Mouse (Mus musculus): ENCODE results near the gene Six2. TPM values are rescaled to one million over a fixed set of nuclear protein-coding genes. Genes with fewer than 3 reads are reported as not detected.

The Six2 gene
- polyA plus RNA-seq, 1 experiment = not detected

DNA sequence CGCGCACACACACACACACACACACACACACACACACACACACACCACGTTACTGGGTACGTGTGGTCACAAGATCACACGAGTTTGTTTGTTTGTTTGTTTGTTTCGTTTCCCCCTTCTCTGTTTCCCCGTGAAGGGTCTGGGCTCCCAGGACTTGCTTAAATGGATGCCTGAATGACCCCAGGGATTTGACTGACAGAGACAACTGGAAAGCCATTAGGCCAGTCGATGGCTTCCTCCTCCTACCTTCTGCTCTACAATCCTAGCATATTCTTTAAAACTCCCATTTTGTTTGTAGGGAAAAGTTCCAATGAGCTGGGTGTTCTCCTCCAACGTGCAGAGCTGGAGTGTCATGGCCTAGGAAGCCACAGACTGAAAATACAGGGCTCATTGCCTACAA is 5.0 kb upstream of the Six2 start:
- H3K4me3 ChIP-seq (ENCODE audit: insufficient read depth, poor library complexity, severe bottlenecking) = no peak overlapping the region
- H3K27me3 ChIP-seq (ENCODE audit: control insufficient read depth, insufficient read depth, insufficient read length) = no peaks in the 10 kb centered on the region
- H3K79me3 ChIP-seq (ENCODE audit: low read depth) = no peaks in the 10 kb centered on the region
- TF ChIP-seq CEBPB (IDR thresholded peaks at IDR 0.05; ENCODE audit: low read depth) = no peak
- no peaks in the 10 kb centered on the region for H3K36me3 ChIP-seq (ENCODE audit: control insufficient read depth, insufficient read depth)
- H3ac ChIP-seq (ENCODE audit: control insufficient read depth, insufficient read length, low read depth) = no peak overlapping the region
- H3K79me2 ChIP-seq (ENCODE audit: control insufficient read depth, insufficient read depth) = no peaks in the 10 kb centered on the region

DNA sequence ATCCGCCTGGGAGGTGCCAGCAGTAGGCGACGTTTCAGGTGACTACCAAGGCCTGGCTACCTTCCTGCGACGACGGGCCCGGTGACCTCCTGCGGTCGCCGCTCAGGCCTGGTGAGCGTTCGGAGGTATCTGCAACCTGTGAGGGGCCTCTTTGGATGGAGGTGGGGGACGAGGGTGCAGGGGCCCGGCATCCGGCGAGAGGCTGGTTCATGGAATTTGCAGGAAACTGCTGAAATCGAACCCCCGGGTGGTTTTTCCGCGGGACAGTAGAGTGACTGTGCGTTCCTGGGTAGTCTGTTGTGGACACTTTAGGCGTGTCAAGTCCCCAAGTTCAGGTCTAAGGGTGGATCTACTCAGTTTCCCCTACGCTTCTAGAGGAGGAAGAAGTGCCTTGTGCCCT is 4.5 kb upstream of the Six2 start:
- Histone ChIP-seq H3K79me3 (ENCODE audit: low read depth) (no peaks in the 10 kb centered on the region), H3K79me2 (ENCODE audit: control insufficient read depth, insufficient read depth) (no peaks in the 10 kb centered on the region), H3K4me3 (ENCODE audit: insufficient read depth, poor library complexity, severe bottlenecking) (no peak overlapping the region), H3K36me3 (ENCODE audit: control insufficient read depth, insufficient read depth) (no peaks in the 10 kb centered on the region), H3ac (ENCODE audit: control insufficient read depth, insufficient read length, low read depth) (no peak overlapping the region), H3K27me3 (ENCODE audit: control insufficient read depth, insufficient read depth, insufficient read length) (no peaks in the 10 kb centered on the region)
- no peak for TF ChIP-seq USF1 (IDR thresholded peaks at IDR 0.05; ENCODE audit: low read depth)
- no peak for TF ChIP-seq CTCF (IDR thresholded peaks at IDR 0.05; ENCODE audit: control insufficient read depth, insufficient read depth, insufficient read length)
- no peak for TF ChIP-seq MYOG (IDR thresholded peaks at IDR 0.05; ENCODE audit: control insufficient read depth, extremely low read depth, insufficient read length)
- no peak for TF ChIP-seq MYOD1 (IDR thresholded peaks at IDR 0.05; ENCODE audit: control insufficient read depth, insufficient read length, low read depth)
- TF ChIP-seq CEBPB (IDR thresholded peaks at IDR 0.05; ENCODE audit: low read depth) = no peak
- TF ChIP-seq MAX (IDR thresholded peaks at IDR 0.05) = no peak
- no peak for TF ChIP-seq FOSL1 (IDR thresholded peaks at IDR 0.05; ENCODE audit: insufficient read depth, low read length, poor library complexity, severe bottlenecking)

DNA sequence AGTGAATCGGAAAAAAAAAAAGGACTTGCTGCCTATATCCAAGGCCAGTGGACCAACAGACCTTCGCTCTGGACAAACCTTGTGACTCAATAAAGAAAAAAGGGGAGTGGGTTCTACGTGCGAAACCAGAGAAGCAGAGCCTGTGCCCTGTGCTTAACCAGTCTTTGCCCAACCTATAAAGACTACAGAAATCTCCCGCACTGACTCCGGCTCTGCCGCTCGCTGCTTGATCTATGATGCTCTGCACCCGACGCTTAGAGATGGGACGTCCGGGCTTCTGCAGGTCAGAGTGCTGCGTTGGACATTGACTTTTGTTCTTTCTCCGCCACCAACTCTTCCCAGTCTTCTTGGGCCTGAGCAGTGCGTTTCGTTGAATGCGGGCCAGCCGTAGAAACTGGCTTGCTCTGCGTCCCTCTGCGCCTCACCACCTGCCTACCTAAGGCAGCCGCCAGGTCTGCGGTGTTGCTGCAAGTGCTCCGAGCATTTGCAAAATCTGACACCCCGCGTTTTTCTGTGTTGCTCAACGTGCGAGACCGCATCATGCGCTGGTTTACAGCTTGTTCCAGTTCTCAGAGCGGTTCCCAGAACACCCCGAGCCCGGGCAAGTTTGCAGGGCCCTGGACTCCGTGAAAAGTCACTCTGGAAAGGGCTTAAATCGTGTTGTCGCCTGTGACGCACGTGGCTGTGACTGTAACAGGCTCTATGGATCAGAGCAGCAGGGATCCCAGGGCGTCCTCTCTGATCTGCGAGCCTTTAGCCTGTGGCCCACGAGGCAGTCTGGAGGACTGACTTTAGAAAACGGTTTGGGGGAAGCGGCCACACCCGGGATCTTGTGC is 3.8 kb upstream of the Six2 start:
- no peak overlapping the region for H3K4me3 ChIP-seq (ENCODE audit: insufficient read depth, poor library complexity, severe bottlenecking)
- no peaks in the 10 kb centered on the region for H3K27me3 ChIP-seq (ENCODE audit: control insufficient read depth, insufficient read depth, insufficient read length)
- H3ac ChIP-seq (ENCODE audit: control insufficient read depth, insufficient read length, low read depth) = no peak overlapping the region
- no peaks in the 10 kb centered on the region for H3K36me3 ChIP-seq (ENCODE audit: control insufficient read depth, insufficient read depth)
- H3K79me3 ChIP-seq (ENCODE audit: low read depth) = no peaks in the 10 kb centered on the region
- no peak for TF ChIP-seq MYOG (IDR thresholded peaks at IDR 0.05; ENCODE audit: control insufficient read depth, extremely low read depth, insufficient read length)
- TF ChIP-seq MAX (IDR thresholded peaks at IDR 0.05) = no peak
- no peak for TF ChIP-seq CEBPB (IDR thresholded peaks at IDR 0.05; ENCODE audit: low read depth)
- TF ChIP-seq USF1 (IDR thresholded peaks at IDR 0.05; ENCODE audit: low read depth) = no peak
- TF ChIP-seq FOSL1 (IDR thresholded peaks at IDR 0.05; ENCODE audit: insufficient read depth, low read length, poor library complexity, severe bottlenecking) = no peak
- no peak for TF ChIP-seq MYOD1 (IDR thresholded peaks at IDR 0.05; ENCODE audit: control insufficient read depth, insufficient read length, low read depth)
- TF ChIP-seq CTCF (IDR thresholded peaks at IDR 0.05; ENCODE audit: control insufficient read depth, insufficient read depth, insufficient read length) = no peak
- no peaks in the 10 kb centered on the region for H3K79me2 ChIP-seq (ENCODE audit: control insufficient read depth, insufficient read depth)

DNA sequence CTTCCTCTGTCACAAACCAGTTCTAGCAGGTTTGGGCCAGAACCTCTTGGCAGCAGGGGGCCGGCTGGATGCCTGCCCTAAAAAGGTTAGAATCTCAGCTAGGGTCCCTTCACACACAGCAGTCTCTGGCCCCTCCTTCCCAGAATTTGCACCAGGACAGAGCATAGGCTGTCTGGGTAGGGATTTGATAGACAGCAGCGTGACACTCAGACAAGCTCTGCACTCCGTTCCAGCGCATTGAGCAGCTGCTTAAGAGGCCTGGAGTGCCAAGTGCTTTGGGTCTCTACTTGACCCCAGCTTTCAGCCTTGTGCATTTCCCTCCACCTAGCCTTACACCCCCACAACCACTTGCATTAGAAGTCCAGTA is 2.9 kb upstream of the Six2 start:
- Histone ChIP-seq H3K79me3 (ENCODE audit: low read depth) (no peaks in the 10 kb centered on the region), H3K79me2 (ENCODE audit: control insufficient read depth, insufficient read depth) (no peaks in the 10 kb centered on the region), H3K36me3 (ENCODE audit: control insufficient read depth, insufficient read depth) (no peaks in the 10 kb centered on the region), H3ac (ENCODE audit: control insufficient read depth, insufficient read length, low read depth) (no peak overlapping the region), H3K4me3 (ENCODE audit: insufficient read depth, poor library complexity, severe bottlenecking) (no peak overlapping the region), H3K27me3 (ENCODE audit: control insufficient read depth, insufficient read depth, insufficient read length) (no peaks in the 10 kb centered on the region)
- TF ChIP-seq MYOD1 (IDR thresholded peaks at IDR 0.05; ENCODE audit: control insufficient read depth, insufficient read length, low read depth) = no peak
- TF ChIP-seq CTCF (IDR thresholded peaks at IDR 0.05; ENCODE audit: control insufficient read depth, insufficient read depth, insufficient read length) = no peak
- no peak for TF ChIP-seq USF1 (IDR thresholded peaks at IDR 0.05; ENCODE audit: low read depth)
- TF ChIP-seq FOSL1 (IDR thresholded peaks at IDR 0.05; ENCODE audit: insufficient read depth, low read length, poor library complexity, severe bottlenecking) = no peak
- TF ChIP-seq MYOG (IDR thresholded peaks at IDR 0.05; ENCODE audit: control insufficient read depth, extremely low read depth, insufficient read length) = no peak
- no peak for TF ChIP-seq CEBPB (IDR thresholded peaks at IDR 0.05; ENCODE audit: low read depth)
- TF ChIP-seq MAX (IDR thresholded peaks at IDR 0.05) = no peak

DNA sequence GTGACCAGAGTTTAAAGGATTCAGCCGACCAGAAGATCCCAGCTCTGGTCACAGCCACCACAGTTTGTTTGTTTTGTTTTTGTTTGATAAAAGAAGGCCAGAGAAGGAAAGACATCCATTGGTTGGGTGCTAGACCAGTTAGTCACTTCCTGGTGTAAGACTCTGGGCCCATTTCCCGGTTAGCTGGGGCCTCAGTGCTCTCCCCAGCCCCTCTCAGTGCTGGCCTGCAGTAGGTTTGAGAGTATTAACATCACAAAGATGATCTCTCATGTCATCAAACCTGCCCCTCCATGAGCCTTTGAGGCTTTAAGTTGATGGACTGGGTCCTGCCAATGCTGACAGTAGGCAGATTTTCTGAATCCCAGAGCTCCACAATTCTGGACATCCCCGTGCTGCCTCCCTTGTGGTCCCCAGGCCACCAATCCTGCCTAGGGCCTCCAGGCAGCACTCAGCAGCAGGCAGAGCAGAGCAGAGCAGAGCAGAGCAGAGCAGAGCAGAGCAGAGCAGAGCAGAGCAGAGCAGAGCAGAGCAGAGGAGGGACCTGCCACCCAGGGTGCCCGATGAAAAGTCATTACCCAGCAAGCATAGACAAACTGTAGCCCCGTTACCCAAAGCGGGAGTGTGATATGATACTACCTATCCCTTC is 2.4 kb upstream of the Six2 start:
- Histone ChIP-seq H3K79me3 (ENCODE audit: low read depth) (no peaks in the 10 kb centered on the region), H3K36me3 (ENCODE audit: control insufficient read depth, insufficient read depth) (no peaks in the 10 kb centered on the region), H3K27me3 (ENCODE audit: control insufficient read depth, insufficient read depth, insufficient read length) (no peaks in the 10 kb centered on the region), H3ac (ENCODE audit: control insufficient read depth, insufficient read length, low read depth) (no peak overlapping the region), H3K4me3 (ENCODE audit: insufficient read depth, poor library complexity, severe bottlenecking) (no peak overlapping the region), H3K79me2 (ENCODE audit: control insufficient read depth, insufficient read depth) (no peaks in the 10 kb centered on the region)
- TF ChIP-seq CTCF (IDR thresholded peaks at IDR 0.05; ENCODE audit: control insufficient read depth, insufficient read depth, insufficient read length) (no peak), CEBPB (IDR thresholded peaks at IDR 0.05; ENCODE audit: low read depth) (no peak), FOSL1 (IDR thresholded peaks at IDR 0.05; ENCODE audit: insufficient read depth, low read length, poor library complexity, severe bottlenecking) (no peak), MAX (IDR thresholded peaks at IDR 0.05) (no peak), USF1 (IDR thresholded peaks at IDR 0.05; ENCODE audit: low read depth) (no peak), MYOD1 (IDR thresholded peaks at IDR 0.05; ENCODE audit: control insufficient read depth, insufficient read length, low read depth) (no peak), MYOG (IDR thresholded peaks at IDR 0.05; ENCODE audit: control insufficient read depth, extremely low read depth, insufficient read length) (no peak)
